Mouse (Mus musculus): ENCODE results near the gene Apc2.

- no peak for TF ChIP-seq EP300 (IDR thresholded peaks at IDR 0.05; ENCODE audit: insufficient read depth, low read depth, low read length)
- TF ChIP-seq POLR2A (IDR thresholded peaks at IDR 0.05; ENCODE audit: insufficient read depth, low read depth, low read length): no peak
Measured at GRCm38 (mm10) chr10:80299301-80299700, 3.5 kb downstream of the Apc2 start.
